Mouse (Mus musculus): ENCODE data around the gene Rhpn2. TPM values are rescaled to one million over a fixed set of nuclear protein-coding genes. Genes with fewer than 3 reads are reported as not detected.

Rhpn2 gene
- polyA plus RNA-seq, 1 experiment from 2014 or later, result 48.6 TPM

DNA sequence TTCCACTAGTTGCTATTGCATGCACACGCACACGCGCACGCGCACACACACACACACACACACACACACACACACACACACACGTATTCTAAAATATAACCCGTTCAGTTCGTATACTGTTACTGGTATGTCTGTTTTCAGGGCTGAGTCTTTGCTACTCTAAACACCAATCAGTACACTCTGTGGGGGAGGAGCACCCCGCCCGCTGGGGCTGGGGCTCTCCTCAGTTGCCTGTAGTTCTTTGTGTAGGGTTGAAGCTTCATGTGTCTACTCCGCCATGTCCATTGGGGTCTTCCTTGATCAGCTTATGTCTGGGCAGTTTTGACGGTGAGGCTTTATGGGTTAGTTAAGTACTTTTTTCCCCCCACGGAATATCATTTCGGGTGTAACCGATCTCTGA lies 19.3 kb downstream of the Rhpn2 start:
- Histone ChIP-seq H3K9ac (ENCODE audit: low read length) (no peak overlapping the region), H3K9me3 (ENCODE audit: control insufficient read depth, low read length) (no peaks in the 10 kb centered on the region), H3K4me1 (replicated peaks; ENCODE audit: control insufficient read depth, insufficient read depth, low read length) (0 out of 2 replicates have a peak, but pooled peaks cover 2% of the 10 kb centered on the region), H3K36me3 (ENCODE audit: control insufficient read depth, insufficient read depth, low read length) (no peaks in the 10 kb centered on the region), H3K4me3 (ENCODE audit: low read depth, low read length) (no peak overlapping the region), H3K27ac (ENCODE audit: low read depth) (no peak overlapping the region), H3K27me3 (replicated peaks; ENCODE audit: control insufficient read depth, insufficient read depth, low read length) (no peaks in the 10 kb centered on the region), H3K4me2 (ENCODE audit: low read length) (no peak overlapping the region)
- DNase-seq (ENCODE audit: low spot score) (no peak), ATAC-seq (replicated peaks; ENCODE audit: low FRiP score, low TSS enrichment, low read depth) (no peak)
- 91% methylated on average over 15 of the region's 15 CpGs for WGBS

DNA sequence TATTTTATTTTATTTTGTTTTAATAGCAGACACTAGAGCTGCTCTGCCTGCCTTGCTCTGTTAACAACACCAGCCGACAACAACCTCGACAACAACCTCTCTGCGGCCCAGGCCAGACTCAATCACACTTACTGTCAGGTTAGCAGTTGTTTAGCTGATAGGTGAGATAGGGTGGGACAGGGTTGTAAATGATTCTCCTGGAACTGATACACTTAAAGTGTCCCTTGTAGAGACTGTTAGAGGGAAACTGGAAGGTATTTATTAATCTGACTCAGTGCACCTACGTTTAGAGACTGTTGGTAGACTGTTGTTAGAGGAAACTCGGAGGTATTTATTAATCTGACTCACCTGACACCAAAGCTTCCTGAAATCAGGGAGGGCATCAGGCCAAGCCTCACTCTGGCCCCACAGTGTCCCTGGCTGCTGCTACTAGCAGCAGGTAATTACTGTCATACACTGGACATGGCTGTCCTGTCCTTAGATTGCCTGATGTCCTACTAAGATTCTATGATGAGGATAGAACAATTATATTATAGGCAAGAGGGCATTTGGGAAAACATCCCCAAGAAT lies 21.4 kb downstream of the Rhpn2 start:
- Histone ChIP-seq H3K36me3 (ENCODE audit: control insufficient read depth, insufficient read depth, low read length) (no peaks in the 10 kb centered on the region), H3K9ac (ENCODE audit: low read length) (no peak overlapping the region), H3K27me3 (replicated peaks; ENCODE audit: control insufficient read depth, insufficient read depth, low read length) (no peaks in the 10 kb centered on the region), H3K27ac (ENCODE audit: low read depth) (peak overlapping the region; percentile 67; the same call in 1 of the 2 replicates), H3K4me3 (ENCODE audit: low read depth, low read length) (no peak overlapping the region), H3K4me2 (ENCODE audit: low read length) (no peak overlapping the region), H3K9me3 (ENCODE audit: control insufficient read depth, low read length) (no peaks in the 10 kb centered on the region), H3K4me1 (replicated peaks; ENCODE audit: control insufficient read depth, insufficient read depth, low read length) (no peaks in the 10 kb centered on the region)
- ATAC-seq (replicated peaks; ENCODE audit: low FRiP score, low TSS enrichment, low read depth) (peak; percentile 71), DNase-seq (ENCODE audit: low spot score) (no peak)
- 25% methylated on average over 5 of the region's 5 CpGs for WGBS

DNA sequence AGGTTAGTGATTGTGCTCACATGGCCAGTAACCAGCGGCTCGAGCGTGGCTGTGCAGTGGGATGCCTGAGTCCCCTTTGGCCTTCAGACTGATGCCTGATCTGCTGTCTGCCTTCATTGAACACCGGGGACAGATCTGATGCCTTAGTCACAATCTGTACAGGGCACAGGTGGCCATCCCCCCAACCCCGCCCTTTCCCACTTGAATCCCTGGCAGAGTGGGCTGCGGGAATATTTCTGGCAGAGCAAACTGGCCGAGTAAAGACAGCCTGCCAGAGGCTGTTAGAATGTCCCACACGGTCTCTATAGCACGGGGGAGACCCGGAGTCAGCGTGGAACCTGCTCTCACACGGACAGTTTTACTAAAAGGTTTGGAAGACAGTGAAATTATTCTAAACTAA lies 23.7 kb downstream of the Rhpn2 start:
- no peak for DNase-seq (ENCODE audit: low spot score)
- 87% methylated on average over 12 of the region's 12 CpGs for WGBS
- no peak overlapping the region for H3K4me3 ChIP-seq (ENCODE audit: low read depth, low read length)

DNA sequence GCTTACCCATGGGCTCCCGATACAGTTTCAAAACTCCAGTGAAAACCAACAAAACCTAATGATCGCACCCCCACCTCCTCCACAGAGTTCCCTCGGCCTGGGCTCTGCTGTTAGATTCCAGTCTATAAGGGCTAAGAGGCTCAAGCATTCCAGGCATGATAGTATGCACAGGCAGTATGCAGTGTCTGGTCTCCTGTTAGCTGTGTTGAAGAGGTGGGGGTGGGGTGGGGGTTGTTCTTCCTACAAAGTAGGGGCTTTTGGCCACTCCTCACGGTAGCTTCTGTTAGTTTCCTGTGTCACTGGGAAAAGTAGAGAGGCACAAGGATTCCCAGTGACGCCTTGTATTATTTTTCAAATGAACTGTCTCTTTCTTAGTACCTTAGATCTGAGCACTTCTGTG lies 28.3 kb downstream of the Rhpn2 start:
- H3K27me3 ChIP-seq (replicated peaks; ENCODE audit: control insufficient read depth, insufficient read depth, low read length), result no peaks in the 10 kb centered on the region
- no peak overlapping the region for H3K27ac ChIP-seq (ENCODE audit: low read depth)

More for the DNA sequence above, 23.7 kb downstream of the Rhpn2 start:
- no peaks in the 10 kb centered on the region for H3K27me3 ChIP-seq (replicated peaks; ENCODE audit: control insufficient read depth, insufficient read depth, low read length)
- no peak overlapping the region for H3K27ac ChIP-seq (ENCODE audit: low read depth)
- H3K4me1 ChIP-seq (replicated peaks; ENCODE audit: control insufficient read depth, insufficient read depth, low read length), result 0 out of 2 replicates have a peak, but pooled peaks cover 3% of the 10 kb centered on the region
- no peak for ATAC-seq (replicated peaks; ENCODE audit: low FRiP score, low TSS enrichment, low read depth)
- no peaks in the 10 kb centered on the region for H3K9me3 ChIP-seq (ENCODE audit: control insufficient read depth, low read length)
- no peaks in the 10 kb centered on the region for H3K36me3 ChIP-seq (ENCODE audit: control insufficient read depth, insufficient read depth, low read length)
- H3K4me2 ChIP-seq (ENCODE audit: low read length), result no peak overlapping the region
- no peak overlapping the region for H3K9ac ChIP-seq (ENCODE audit: low read length)

DNA sequence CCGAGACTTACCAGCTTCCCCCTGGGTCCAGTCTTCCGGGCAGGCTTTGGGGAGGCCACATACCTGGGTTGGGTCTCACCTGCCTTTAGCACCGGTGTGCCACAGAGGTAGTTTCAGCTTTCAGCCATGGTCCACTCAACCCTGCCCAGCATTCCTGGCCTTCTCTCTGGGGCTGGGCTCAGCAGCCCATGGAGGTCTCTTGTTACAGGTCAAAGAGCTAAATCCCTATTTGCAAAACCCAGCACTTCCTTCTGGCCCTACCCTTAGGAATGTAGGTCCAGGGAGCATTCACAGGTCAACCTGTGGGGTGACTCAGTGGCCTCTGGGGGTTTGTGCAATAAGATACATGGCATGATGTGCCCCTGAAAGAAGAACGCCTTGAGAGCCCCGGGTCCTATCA lies 28.9 kb downstream of the Rhpn2 start:
- Histone ChIP-seq H3K4me2 (ENCODE audit: low read length) (no peak overlapping the region), H3K27me3 (replicated peaks; ENCODE audit: control insufficient read depth, insufficient read depth, low read length) (no peaks in the 10 kb centered on the region), H3K9ac (ENCODE audit: low read length) (no peak overlapping the region), H3K4me3 (ENCODE audit: low read depth, low read length) (no peak overlapping the region), H3K36me3 (ENCODE audit: control insufficient read depth, insufficient read depth, low read length) (no peaks in the 10 kb centered on the region), H3K9me3 (ENCODE audit: control insufficient read depth, low read length) (no peaks in the 10 kb centered on the region), H3K4me1 (replicated peaks; ENCODE audit: control insufficient read depth, insufficient read depth, low read length) (0 out of 2 replicates have a peak, but pooled peaks cover 3% of the 10 kb centered on the region), H3K27ac (ENCODE audit: low read depth) (no peak overlapping the region)
- 58% methylated on average over 5 of the region's 5 CpGs for WGBS
- DNase-seq (ENCODE audit: low spot score) (no peak), ATAC-seq (replicated peaks; ENCODE audit: low FRiP score, low TSS enrichment, low read depth) (peak; percentile 30; the same call in 1 of the 2 replicates)

More for the DNA sequence above, 28.3 kb downstream of the Rhpn2 start:
- ATAC-seq (replicated peaks; ENCODE audit: low FRiP score, low TSS enrichment, low read depth), result no peak
- Histone ChIP-seq H3K4me2 (ENCODE audit: low read length) (no peak overlapping the region), H3K4me3 (ENCODE audit: low read depth, low read length) (no peak overlapping the region), H3K36me3 (ENCODE audit: control insufficient read depth, insufficient read depth, low read length) (no peaks in the 10 kb centered on the region), H3K9ac (ENCODE audit: low read length) (no peak overlapping the region), H3K9me3 (ENCODE audit: control insufficient read depth, low read length) (no peaks in the 10 kb centered on the region), H3K4me1 (replicated peaks; ENCODE audit: control insufficient read depth, insufficient read depth, low read length) (0 out of 2 replicates have a peak, but pooled peaks cover 3% of the 10 kb centered on the region)
- 47% methylated on average over 5 of the region's 5 CpGs for WGBS
- no peak for DNase-seq (ENCODE audit: low spot score)

DNA sequence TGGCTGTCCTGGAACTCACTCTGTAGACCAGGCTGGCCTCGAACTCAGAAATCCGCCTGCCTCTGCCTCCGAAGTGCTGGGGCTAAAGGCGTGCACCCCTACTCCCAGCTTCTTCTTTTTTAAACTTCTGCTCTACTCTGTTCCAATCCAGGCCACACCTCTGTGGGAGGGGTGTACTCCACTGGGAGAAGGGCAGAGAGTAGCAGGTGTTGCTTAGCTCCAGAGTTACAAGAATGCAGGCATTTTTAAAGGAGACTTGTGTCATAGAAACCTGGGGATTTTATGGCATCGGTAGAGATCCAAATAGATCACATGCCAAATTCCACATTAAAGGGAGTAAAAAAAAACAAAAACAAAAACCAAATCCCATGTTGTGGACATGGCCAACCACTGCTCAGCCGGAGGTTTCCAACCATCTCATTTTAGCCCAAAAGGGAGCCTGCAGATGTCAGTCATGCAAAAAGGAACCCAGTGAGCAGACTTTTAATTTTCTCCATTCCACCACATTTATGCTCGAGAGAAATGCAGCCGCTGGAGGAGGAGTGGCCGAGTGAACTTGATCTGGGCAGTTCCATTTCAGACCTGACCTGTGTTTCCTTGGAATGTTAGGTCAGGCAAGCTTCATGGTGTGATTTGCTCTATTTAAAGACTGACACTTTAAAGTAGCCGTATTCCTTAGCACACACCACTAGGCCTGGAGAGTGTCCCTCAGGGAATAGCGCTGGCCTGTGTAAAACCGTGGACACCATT lies 31.4 kb downstream of the Rhpn2 start:
- Histone ChIP-seq H3K36me3 (ENCODE audit: control insufficient read depth, insufficient read depth, low read length) (peaks cover 8% of the 10 kb centered on the region; the same call in 1 of the 2 replicates), H3K4me1 (replicated peaks; ENCODE audit: control insufficient read depth, insufficient read depth, low read length) (0 out of 2 replicates have a peak, but pooled peaks cover 3% of the 10 kb centered on the region), H3K9ac (ENCODE audit: low read length) (no peak overlapping the region), H3K9me3 (ENCODE audit: control insufficient read depth, low read length) (no peaks in the 10 kb centered on the region), H3K27me3 (replicated peaks; ENCODE audit: control insufficient read depth, insufficient read depth, low read length) (no peaks in the 10 kb centered on the region), H3K4me2 (ENCODE audit: low read length) (no peak overlapping the region), H3K4me3 (ENCODE audit: low read depth, low read length) (no peak overlapping the region), H3K27ac (ENCODE audit: low read depth) (no peak overlapping the region)
- 74% methylated on average over 12 of the region's 12 CpGs for WGBS
- DNase-seq (ENCODE audit: low spot score) (no peak), ATAC-seq (replicated peaks; ENCODE audit: low FRiP score, low TSS enrichment, low read depth) (no peak)

DNA sequence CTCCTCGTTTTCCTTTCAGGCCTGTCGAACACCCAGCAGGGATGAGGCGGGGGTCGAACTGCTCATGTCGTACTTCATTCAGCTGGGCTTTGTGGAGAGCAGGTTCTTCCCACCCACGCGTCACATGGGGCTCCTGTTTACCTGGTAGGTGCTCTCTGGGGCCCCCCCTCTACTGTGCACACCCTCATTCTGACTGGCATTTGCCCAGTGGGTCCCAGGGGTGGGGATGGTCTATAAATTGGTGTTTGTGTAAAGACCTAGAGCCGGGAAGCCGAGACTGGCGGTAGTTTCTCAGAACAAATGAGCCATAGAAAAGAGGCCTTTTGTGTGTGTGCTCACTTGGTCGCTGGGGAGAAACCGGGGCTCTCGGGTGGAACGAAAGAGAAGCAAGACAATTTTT lies 37.1 kb downstream of the Rhpn2 start:
- no peak overlapping the region for H3K4me2 ChIP-seq (ENCODE audit: low read length)
- no peak for ATAC-seq (replicated peaks; ENCODE audit: low FRiP score, low TSS enrichment, low read depth)

DNA sequence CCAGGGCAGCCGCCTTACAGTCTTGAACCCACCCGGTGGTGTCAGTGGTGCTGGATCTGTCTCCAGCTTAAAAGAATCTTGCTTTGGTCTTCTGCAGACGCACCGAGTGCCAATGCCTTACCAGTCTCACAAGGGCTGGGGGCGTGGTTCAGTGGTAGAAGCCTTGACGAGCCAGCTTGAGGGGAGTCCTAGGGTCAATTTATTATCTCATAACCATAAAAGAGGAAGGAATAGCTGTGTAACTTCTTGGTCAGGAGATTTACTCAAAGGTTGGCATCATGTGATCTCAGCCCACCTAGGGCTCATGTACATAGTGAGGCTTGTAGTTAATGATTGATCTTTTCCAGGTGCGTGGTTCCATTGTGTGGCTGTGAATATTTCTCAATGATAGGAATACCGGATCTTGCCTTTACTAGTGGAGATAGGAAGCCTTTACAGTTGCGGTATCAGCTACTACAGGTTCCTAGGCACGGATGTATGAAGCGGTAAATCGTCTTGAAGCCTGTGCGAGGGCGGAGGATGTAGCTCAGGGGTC lies 38.6 kb downstream of the Rhpn2 start:
- H3K4me2 ChIP-seq (ENCODE audit: low read length), result no peak overlapping the region; the same call in 1 of the 2 replicates
- peaks cover 8% of the 10 kb centered on the region; the same call in 1 of the 2 replicates for H3K36me3 ChIP-seq (ENCODE audit: control insufficient read depth, insufficient read depth, low read length)
- H3K4me1 ChIP-seq (replicated peaks; ENCODE audit: control insufficient read depth, insufficient read depth, low read length), result no peaks in the 10 kb centered on the region
- no peaks in the 10 kb centered on the region for H3K9me3 ChIP-seq (ENCODE audit: control insufficient read depth, low read length)
- H3K9ac ChIP-seq (ENCODE audit: low read length), result no peak overlapping the region
- no peak overlapping the region for H3K4me3 ChIP-seq (ENCODE audit: low read depth, low read length)
- no peaks in the 10 kb centered on the region for H3K27me3 ChIP-seq (replicated peaks; ENCODE audit: control insufficient read depth, insufficient read depth, low read length)
- WGBS, result 70% methylated on average over 14 of the region's 14 CpGs
- ATAC-seq (replicated peaks; ENCODE audit: low FRiP score, low TSS enrichment, low read depth) (peak; percentile 93), DNase-seq (ENCODE audit: low spot score) (peak; percentile 70)
- H3K27ac ChIP-seq (ENCODE audit: low read depth), result peak overlapping the region; percentile 86

More for the DNA sequence above, 37.1 kb downstream of the Rhpn2 start:
- Histone ChIP-seq H3K36me3 (ENCODE audit: control insufficient read depth, insufficient read depth, low read length) (peaks cover 8% of the 10 kb centered on the region; the same call in 1 of the 2 replicates), H3K27ac (ENCODE audit: low read depth) (peak overlapping the region; percentile 86; the same call in 1 of the 2 replicates), H3K27me3 (replicated peaks; ENCODE audit: control insufficient read depth, insufficient read depth, low read length) (no peaks in the 10 kb centered on the region), H3K4me1 (replicated peaks; ENCODE audit: control insufficient read depth, insufficient read depth, low read length) (no peaks in the 10 kb centered on the region), H3K9me3 (ENCODE audit: control insufficient read depth, low read length) (no peaks in the 10 kb centered on the region), H3K9ac (ENCODE audit: low read length) (no peak overlapping the region), H3K4me3 (ENCODE audit: low read depth, low read length) (no peak overlapping the region)
- DNase-seq (ENCODE audit: low spot score), result no peak
- 70% methylated on average over 14 of the region's 14 CpGs for WGBS

Measured in intestine, embryonic 14.5 days (tissue).